Mouse (Mus musculus) embryonic fibroblast, embryonic 13.5 days (primary cell): ENCODE results near the gene 0610040J01Rik.

Source experiments
- CTCF ChIP-seq: IDR thresholded peaks from 2 replicates; pipeline ENCODE4 v1.5.1; 2011; ENCODE audit warnings: mild to moderate bottlenecking, control low read depth, low read length, moderate library complexity, borderline replicate concordance; ENCODE audit not compliant: insufficient read depth
- POLR2A ChIP-seq: IDR thresholded peaks from 2 replicates; pipeline ENCODE4 v1.6.1; 2011; ENCODE audit warnings: low read depth, mild to moderate bottlenecking, control low read depth, low read length, moderate library complexity

DNA sequence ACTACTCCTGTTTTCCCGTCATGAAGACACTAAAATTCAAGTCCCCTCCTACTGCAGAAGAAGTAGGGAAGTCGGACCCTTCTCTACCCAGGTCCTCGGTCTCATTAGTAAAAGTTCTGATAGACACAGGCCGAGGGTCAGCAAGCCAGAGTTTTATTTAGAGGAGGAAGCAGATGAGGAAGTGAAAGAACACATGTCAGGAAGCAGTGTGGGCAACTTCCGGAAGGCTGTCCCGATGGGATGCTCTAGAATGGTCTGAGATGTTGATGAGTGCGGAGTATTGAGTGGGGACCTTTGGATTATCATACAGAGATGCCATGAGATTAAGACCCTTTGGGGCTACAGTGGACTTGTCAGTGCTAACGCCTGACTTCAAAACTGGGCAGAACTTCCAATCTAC, 46.7 kb downstream of the 0610040J01Rik start:
- TF ChIP-seq CTCF = no peak
- TF ChIP-seq POLR2A = no peak
